Mouse (Mus musculus): ENCODE data around the gene Cela3a. TPM values are rescaled to one million over a fixed set of nuclear protein-coding genes. Genes with fewer than 3 reads are reported as not detected.
"Not testable (repeated sequence)": the region's sequence is repeated elsewhere in the genome, so short reads cannot be mapped to it uniquely, and the experiment has no call there.

Gene Cela3a
- polyA plus RNA-seq, 1 experiment: not detected

- Histone ChIP-seq H3K4me1 (replicated peaks; ENCODE audit: control insufficient read depth, insufficient read depth, low read length) (no peaks in the 10 kb centered on the region), H3K36me3 (ENCODE audit: control insufficient read depth, insufficient read depth, low read length) (no peaks in the 10 kb centered on the region), H3K27ac (ENCODE audit: control insufficient read depth, insufficient read depth, low read length) (no peak within 1 kb of the TSS), H3K4me3 (ENCODE audit: control insufficient read depth, insufficient read depth, low read length) (no peak within 1 kb of the TSS), H3K27me3 (ENCODE audit: control insufficient read depth, insufficient read depth, low read length) (no peaks in the 10 kb centered on the region)
- TF ChIP-seq CTCF (IDR thresholded peaks at IDR 0.05; ENCODE audit: borderline replicate concordance, control insufficient read depth, extremely low read depth, insufficient read depth, low read length, poor library complexity): no peak
- TF ChIP-seq POLR2A (IDR thresholded peaks at IDR 0.05; ENCODE audit: control insufficient read depth, extremely low read depth, insufficient read depth, low read length, poor library complexity): no peak
- 89% methylated on average over 4 of the region's 4 CpGs for WGBS
- DNase-seq: no peak
Observed at GRCm38 (mm10) chr4:137430502-137430901, 20.9 kb upstream of the Cela3a start, which contains the start of gene Cela3b. Gene Cela3b, minus strand, starts transcription at chr4:137430540.

- Histone ChIP-seq H3K36me3 (ENCODE audit: control insufficient read depth, insufficient read depth, low read length) (no peaks in the 10 kb centered on the region), H3K4me1 (replicated peaks; ENCODE audit: control insufficient read depth, insufficient read depth, low read length) (no peaks in the 10 kb centered on the region), H3K27ac (ENCODE audit: control insufficient read depth, insufficient read depth, low read length) (no peak overlapping the region), H3K4me3 (ENCODE audit: control insufficient read depth, insufficient read depth, low read length) (no peak overlapping the region), H3K27me3 (ENCODE audit: control insufficient read depth, insufficient read depth, low read length) (no peaks in the 10 kb centered on the region)
- DNase-seq: no peak
- 63% methylated on average over 11 of the region's 11 CpGs for WGBS
- no peak for TF ChIP-seq POLR2A (IDR thresholded peaks at IDR 0.05; ENCODE audit: control insufficient read depth, extremely low read depth, insufficient read depth, low read length, poor library complexity)
- no peak for TF ChIP-seq CTCF (IDR thresholded peaks at IDR 0.05; ENCODE audit: borderline replicate concordance, control insufficient read depth, extremely low read depth, insufficient read depth, low read length, poor library complexity)
Observed at GRCm38 (mm10) chr4:137417712-137418564, 8.3 kb upstream of the Cela3a start.

GRCm38 (mm10) chr4:137414936-137415335, 5.3 kb upstream of the Cela3a start:
- H3K4me1 ChIP-seq (replicated peaks; ENCODE audit: control insufficient read depth, insufficient read depth, low read length): no peaks in the 10 kb centered on the region
- H3K4me3 ChIP-seq (ENCODE audit: control insufficient read depth, insufficient read depth, low read length): no peak overlapping the region
- H3K27ac ChIP-seq (ENCODE audit: control insufficient read depth, insufficient read depth, low read length): no peak overlapping the region
- WGBS: 70% methylated on average over 1 of the region's 1 CpGs
- H3K36me3 ChIP-seq (ENCODE audit: control insufficient read depth, insufficient read depth, low read length): no peaks in the 10 kb centered on the region
- TF ChIP-seq CTCF (IDR thresholded peaks at IDR 0.05; ENCODE audit: borderline replicate concordance, control insufficient read depth, extremely low read depth, insufficient read depth, low read length, poor library complexity) (no peak), POLR2A (IDR thresholded peaks at IDR 0.05; ENCODE audit: control insufficient read depth, extremely low read depth, insufficient read depth, low read length, poor library complexity) (no peak)
- H3K27me3 ChIP-seq (ENCODE audit: control insufficient read depth, insufficient read depth, low read length): no peaks in the 10 kb centered on the region
- no peak for DNase-seq

GRCm38 (mm10) chr4:137412185-137412709, 2.7 kb upstream of the Cela3a start:
- WGBS: 89% methylated on average over 7 of the region's 7 CpGs

GRCm38 (mm10) chr4:137405571-137405970, 4.0 kb downstream of the Cela3a start:
- no peak overlapping the region for H3K4me3 ChIP-seq (ENCODE audit: control insufficient read depth, insufficient read depth, low read length)
- no peak overlapping the region for H3K27ac ChIP-seq (ENCODE audit: control insufficient read depth, insufficient read depth, low read length)
- no peak for DNase-seq
- no peaks in the 10 kb centered on the region for H3K4me1 ChIP-seq (replicated peaks; ENCODE audit: control insufficient read depth, insufficient read depth, low read length)
- 98% methylated on average over 3 of the region's 3 CpGs for WGBS
- H3K27me3 ChIP-seq (ENCODE audit: control insufficient read depth, insufficient read depth, low read length): no peaks in the 10 kb centered on the region
- no peaks in the 10 kb centered on the region for H3K36me3 ChIP-seq (ENCODE audit: control insufficient read depth, insufficient read depth, low read length)
- TF ChIP-seq CTCF (IDR thresholded peaks at IDR 0.05; ENCODE audit: borderline replicate concordance, control insufficient read depth, extremely low read depth, insufficient read depth, low read length, poor library complexity) (no peak), POLR2A (IDR thresholded peaks at IDR 0.05; ENCODE audit: control insufficient read depth, extremely low read depth, insufficient read depth, low read length, poor library complexity) (no peak)

More at GRCm38 (mm10) chr4:137412185-137412709, 2.7 kb upstream of the Cela3a start:
- H3K27me3 ChIP-seq (ENCODE audit: control insufficient read depth, insufficient read depth, low read length); H3K36me3 ChIP-seq (ENCODE audit: control insufficient read depth, insufficient read depth, low read length); H3K27ac ChIP-seq (ENCODE audit: control insufficient read depth, insufficient read depth, low read length); H3K4me3 ChIP-seq (ENCODE audit: control insufficient read depth, insufficient read depth, low read length); H3K4me1 ChIP-seq (replicated peaks; ENCODE audit: control insufficient read depth, insufficient read depth, low read length); DNase-seq: not testable (repeated sequence)

- Histone ChIP-seq H3K36me3 (ENCODE audit: control insufficient read depth, insufficient read depth, low read length) (no peaks in the 10 kb centered on the region), H3K4me1 (replicated peaks; ENCODE audit: control insufficient read depth, insufficient read depth, low read length) (no peaks in the 10 kb centered on the region), H3K27me3 (ENCODE audit: control insufficient read depth, insufficient read depth, low read length) (no peaks in the 10 kb centered on the region), H3K27ac (ENCODE audit: control insufficient read depth, insufficient read depth, low read length) (no peak overlapping the region), H3K4me3 (ENCODE audit: control insufficient read depth, insufficient read depth, low read length) (no peak overlapping the region)
- no peak for TF ChIP-seq POLR2A (IDR thresholded peaks at IDR 0.05; ENCODE audit: control insufficient read depth, extremely low read depth, insufficient read depth, low read length, poor library complexity)
- TF ChIP-seq CTCF (IDR thresholded peaks at IDR 0.05; ENCODE audit: borderline replicate concordance, control insufficient read depth, extremely low read depth, insufficient read depth, low read length, poor library complexity): no peak
- DNase-seq: no peak
- 90% methylated on average over 15 of the region's 15 CpGs for WGBS
Observed at GRCm38 (mm10) chr4:137396641-137397525, 12.7 kb downstream of the Cela3a start.
